Mouse (Mus musculus) embryonic facial prominence, embryonic 11.5 days (tissue): ENCODE results near the gene Dqx1. TPM values are rescaled to one million over a fixed set of nuclear protein-coding genes. Genes with fewer than 3 reads are reported as not detected.

Experiments used
- ATAC-seq: fragments of 200-750 bp; cut with Nextera tagmentation; replicated peaks from 2 replicates; pipeline ENCODE4 v1.8.0; 2017; ENCODE audit warnings: low read depth; ENCODE audit not compliant: insufficient number of reproducible peaks, low FRiP score, low TSS enrichment
- DNase-seq: peaks from one replicate; pipeline ENCODE4 v3.0.0-alpha.2; 2015; ENCODE audit warnings: low spot score
- H3K27ac ChIP-seq: fragments of 300-500 bp; sonication (generic); replicated peaks from 2 replicates; pipeline ENCODE4 v1.5.1; 2014; ENCODE audit warnings: mild to moderate bottlenecking, low read depth, low read length, control low read depth
- H3K27me3 ChIP-seq: fragments of 300-500 bp; sonication (generic); 2 replicates; pipeline ENCODE4 v1.6.1; 2014; ENCODE audit warnings: mild to moderate bottlenecking, low read length, moderate library complexity, mixed read lengths; ENCODE audit not compliant: control insufficient read depth, insufficient read depth
- H3K36me3 ChIP-seq: fragments of 300-500 bp; sonication (generic); replicated peaks from 2 replicates; pipeline ENCODE4 v1.6.1; 2014; ENCODE audit warnings: low read depth, mild to moderate bottlenecking, low read length, moderate library complexity, mixed read lengths; ENCODE audit not compliant: control insufficient read depth, insufficient read depth
- H3K4me1 ChIP-seq: fragments of 300-500 bp; sonication (generic); 2 replicates; pipeline ENCODE4 v1.6.1; 2014; ENCODE audit warnings: low read length, mixed read lengths; ENCODE audit not compliant: control insufficient read depth, insufficient read depth
- H3K4me2 ChIP-seq: fragments of 300-500 bp; sonication (generic); 2 replicates; pipeline ENCODE4 v1.6.1; 2014; ENCODE audit warnings: low read depth, mild to moderate bottlenecking, control low read depth, low read length, moderate library complexity
- H3K4me3 ChIP-seq: fragments of 300-500 bp; sonication (generic); 2 replicates; pipeline ENCODE4 v1.5.1; 2014; ENCODE audit warnings: low read depth, low read length, control low read depth
- H3K9ac ChIP-seq: fragments of 300-500 bp; sonication (generic); replicated peaks from 2 replicates; pipeline ENCODE4 v1.6.1; 2014; ENCODE audit warnings: mild to moderate bottlenecking, control low read depth, low read length
- H3K9me3 ChIP-seq: fragments of 300-500 bp; sonication (generic); replicated peaks from 2 replicates; pipeline ENCODE4 v1.6.1; 2016; ENCODE audit warnings: mild to moderate bottlenecking, low read length, inconsistent platforms, mixed read lengths; ENCODE audit not compliant: control insufficient read depth
- WGBS: fragments of 180-500 bp; shearing (Covaris S2); extraction: QIAGEN DNeasy Blood & Tissue Kit; methylation state at CpG from one replicate; pipeline ENCODE4 v1.1.7; 2014; 5-methylcytosine and 5-hydroxymethylcytosine counted together
- polyA plus RNA-seq: library from polyadenylated mRNA; unstranded; fragments of >200 nt; fragmentation: Nextera tagmentation; extraction: Ambion mirVana; gene quantifications from 2 replicates; pipeline ENCODE4 v1.2.1, GENCODE M21; 2014

Dqx1 gene
- polyA plus RNA-seq, 1 experiment from 2014 or later, result 0.45 TPM

GRCm38 (mm10) chr6:83017190-83017589 lies 40.5 kb upstream of the Dqx1 start:
- H3K9me3 ChIP-seq, result no peaks in the 10 kb centered on the region
- DNase-seq, result no peak
- no peaks in the 10 kb centered on the region for H3K4me1 ChIP-seq
- H3K27ac ChIP-seq, result no peak overlapping the region
- ATAC-seq, result no peak
- WGBS, result 52% methylated on average over 3 of the region's 3 CpGs
- no peaks in the 10 kb centered on the region for H3K36me3 ChIP-seq
- H3K4me2 ChIP-seq, result no peak overlapping the region
- no peak overlapping the region for H3K4me3 ChIP-seq
- H3K9ac ChIP-seq, result no peak overlapping the region
- H3K27me3 ChIP-seq, result no peaks in the 10 kb centered on the region

- no peak overlapping the region for H3K4me2 ChIP-seq
- DNase-seq (no peak), ATAC-seq (no peak)
- H3K9me3 ChIP-seq, result no peaks in the 10 kb centered on the region
- H3K27ac ChIP-seq, result no peak overlapping the region
- 75% methylated on average over 3 of the region's 3 CpGs for WGBS
- H3K9ac ChIP-seq, result no peak overlapping the region
- H3K4me1 ChIP-seq, result no peaks in the 10 kb centered on the region
- no peaks in the 10 kb centered on the region for H3K36me3 ChIP-seq
- H3K4me3 ChIP-seq, result no peak overlapping the region
- H3K27me3 ChIP-seq, result no peaks in the 10 kb centered on the region
These were observed 38.6 kb upstream of the Dqx1 start for GRCm38 (mm10) chr6:83019044-83019443.

- DNase-seq, result no peak
- H3K9me3 ChIP-seq, result no peaks in the 10 kb centered on the region
- no peaks in the 10 kb centered on the region for H3K36me3 ChIP-seq
- no peaks in the 10 kb centered on the region for H3K4me1 ChIP-seq
- H3K4me2 ChIP-seq, result no peak overlapping the region
- no peak overlapping the region for H3K27ac ChIP-seq
- ATAC-seq, result no peak
- no peak overlapping the region for H3K9ac ChIP-seq
- H3K27me3 ChIP-seq, result no peaks in the 10 kb centered on the region
- H3K4me3 ChIP-seq, result no peak overlapping the region
- WGBS, result 85% methylated on average over 6 of the region's 6 CpGs
These were observed 37.5 kb upstream of the Dqx1 start for GRCm38 (mm10) chr6:83020121-83020520.

DNA sequence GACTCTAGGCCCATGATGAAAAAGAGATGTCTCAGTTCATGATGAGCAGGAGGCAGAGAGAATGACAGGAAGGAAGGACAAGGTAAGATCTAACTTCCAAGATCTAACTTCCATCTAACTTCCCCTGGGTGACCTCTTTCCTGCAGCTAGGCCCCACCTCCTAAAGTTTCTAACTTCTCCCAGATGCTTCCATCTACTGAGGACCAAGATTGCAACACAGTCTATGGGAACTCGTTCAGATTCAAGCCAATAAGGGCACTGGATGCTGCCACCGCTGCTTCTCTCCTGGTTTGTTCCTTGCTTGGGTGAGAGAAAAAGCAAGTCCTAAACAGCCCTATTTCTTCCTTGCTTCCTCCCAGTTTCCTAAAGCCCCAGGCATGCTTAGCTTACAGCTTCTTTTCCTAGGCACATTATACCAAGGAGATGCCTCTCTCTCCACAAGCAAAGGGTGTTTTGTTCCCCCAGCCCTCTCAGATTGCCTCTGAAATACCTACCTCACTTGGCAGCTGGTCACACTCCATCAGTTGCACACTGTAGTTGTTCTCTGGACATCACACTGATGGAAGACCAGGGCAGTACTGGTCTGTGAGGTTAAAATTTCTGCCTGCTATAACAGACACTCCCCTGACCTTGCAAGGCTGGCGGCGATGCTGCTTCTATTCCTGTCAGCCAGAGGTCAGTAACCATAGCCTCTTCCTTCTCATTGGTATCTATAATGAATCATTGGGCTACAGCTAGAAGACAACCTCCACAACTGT lies 36.6 kb upstream of the Dqx1 start:
- no peak for DNase-seq
- Histone ChIP-seq H3K36me3 (no peaks in the 10 kb centered on the region), H3K27me3 (no peaks in the 10 kb centered on the region), H3K9ac (no peak overlapping the region), H3K9me3 (no peaks in the 10 kb centered on the region), H3K4me1 (no peaks in the 10 kb centered on the region), H3K4me2 (no peak overlapping the region), H3K4me3 (no peak overlapping the region), H3K27ac (no peak overlapping the region)
- no peak for ATAC-seq
- WGBS, result 73% methylated on average over 4 of the region's 4 CpGs

DNA sequence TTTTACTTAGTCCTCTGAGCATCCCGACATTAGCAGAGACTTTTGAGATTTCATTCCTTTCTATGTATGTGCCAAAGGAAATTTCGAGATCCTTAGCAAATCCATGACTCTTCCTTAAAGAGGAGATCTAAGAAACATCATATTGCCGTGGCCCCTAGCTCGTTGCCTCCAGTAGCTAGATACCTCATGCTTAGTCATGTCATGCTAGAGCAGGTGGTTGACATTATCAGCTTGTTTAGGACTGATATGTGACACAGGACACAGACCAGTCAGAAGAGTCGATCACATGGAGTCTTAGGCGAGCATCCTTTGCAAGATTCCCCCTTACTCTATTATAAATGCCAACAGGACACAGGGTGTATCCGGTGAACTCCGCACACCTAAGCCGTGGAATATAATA lies 34.6 kb upstream of the Dqx1 start:
- Histone ChIP-seq H3K4me2 (no peak overlapping the region), H3K4me3 (no peak overlapping the region), H3K9ac (no peak overlapping the region), H3K36me3 (no peaks in the 10 kb centered on the region), H3K9me3 (no peaks in the 10 kb centered on the region), H3K27ac (no peak overlapping the region), H3K4me1 (no peaks in the 10 kb centered on the region), H3K27me3 (no peaks in the 10 kb centered on the region)
- ATAC-seq (no peak), DNase-seq (no peak)
- 89% methylated on average over 9 of the region's 9 CpGs for WGBS

GRCm38 (mm10) chr6:83023786-83024185 lies 33.9 kb upstream of the Dqx1 start:
- WGBS, result 85% methylated on average over 2 of the region's 2 CpGs
- ATAC-seq, result no peak

DNA sequence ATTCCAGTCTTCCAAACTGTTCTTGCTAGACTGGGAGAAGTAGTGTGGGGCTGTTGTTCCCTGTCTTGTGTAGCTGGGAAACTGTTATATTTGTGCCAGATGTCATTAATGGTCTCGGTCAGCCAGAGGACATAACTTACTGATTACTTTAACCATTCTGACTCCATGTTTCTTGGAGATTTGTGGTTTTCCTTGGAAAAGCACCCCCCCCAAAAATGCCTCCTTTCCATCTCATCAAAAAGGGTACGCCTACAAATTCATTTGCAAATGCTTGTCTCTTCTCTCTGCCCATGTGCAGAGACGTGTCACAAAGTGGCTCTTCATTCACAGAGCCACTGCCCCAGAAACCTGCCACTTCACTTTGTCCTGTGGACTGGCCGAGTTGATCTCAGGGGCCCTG lies 33.2 kb upstream of the Dqx1 start:
- DNase-seq, result no peak
- WGBS, result 65% methylated on average over 4 of the region's 4 CpGs

More at GRCm38 (mm10) chr6:83023786-83024185, 33.9 kb upstream of the Dqx1 start:
- Histone ChIP-seq H3K4me2 (no peak overlapping the region), H3K4me1 (no peaks in the 10 kb centered on the region), H3K9me3 (no peaks in the 10 kb centered on the region), H3K9ac (no peak overlapping the region), H3K4me3 (no peak overlapping the region), H3K27me3 (no peaks in the 10 kb centered on the region; the same call in 1 of the 2 replicates), H3K36me3 (no peaks in the 10 kb centered on the region), H3K27ac (no peak overlapping the region)
- DNase-seq, result no peak

DNA sequence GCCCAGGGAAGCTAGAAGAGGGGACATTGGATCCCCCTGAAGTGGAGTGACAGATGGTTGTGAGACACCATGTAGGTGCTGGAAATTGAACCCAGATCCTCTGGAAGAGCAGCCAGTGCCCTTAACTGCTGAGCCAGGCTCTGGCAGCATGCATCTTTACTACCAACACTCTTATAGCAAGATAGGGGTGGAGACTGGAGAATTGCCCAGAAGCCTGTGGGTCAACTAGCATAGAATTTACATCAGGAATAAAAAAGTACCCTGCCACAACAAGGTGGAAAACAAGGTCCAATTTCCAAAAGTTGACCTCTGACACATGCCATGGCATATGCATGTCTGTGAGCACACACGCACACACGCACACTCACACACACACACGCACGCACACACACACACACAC lies 32.4 kb upstream of the Dqx1 start:
- no peaks in the 10 kb centered on the region for H3K9me3 ChIP-seq
- 93% methylated on average over 4 of the region's 4 CpGs for WGBS

More for the DNA sequence above, 33.2 kb upstream of the Dqx1 start:
- Histone ChIP-seq H3K27me3 (no peaks in the 10 kb centered on the region; the same call in 1 of the 2 replicates), H3K4me2 (no peak overlapping the region), H3K36me3 (no peaks in the 10 kb centered on the region), H3K9me3 (no peaks in the 10 kb centered on the region), H3K9ac (no peak overlapping the region), H3K27ac (no peak overlapping the region), H3K4me3 (no peak overlapping the region), H3K4me1 (no peaks in the 10 kb centered on the region)
- no peak for ATAC-seq

More for the DNA sequence above, 32.4 kb upstream of the Dqx1 start:
- H3K9ac ChIP-seq, result no peak overlapping the region
- ATAC-seq (no peak), DNase-seq (no peak)
- H3K4me1 ChIP-seq, result no peaks in the 10 kb centered on the region
- H3K4me3 ChIP-seq, result no peak overlapping the region
- H3K27ac ChIP-seq, result no peak overlapping the region
- peaks cover under 1% of the 10 kb centered on the region; the same call in 1 of the 2 replicates for H3K27me3 ChIP-seq
- no peaks in the 10 kb centered on the region for H3K36me3 ChIP-seq
- H3K4me2 ChIP-seq, result no peak overlapping the region
